Mouse (Mus musculus): Measurements from ENCODE around the gene Zfp663. TPM values are rescaled to one million over a fixed set of nuclear protein-coding genes. Genes with fewer than 3 reads are reported as not detected.

The Zfp663 gene
- polyA plus RNA-seq (2012; fragmentation: generic; extraction: Trizol), result not detected

DNA sequence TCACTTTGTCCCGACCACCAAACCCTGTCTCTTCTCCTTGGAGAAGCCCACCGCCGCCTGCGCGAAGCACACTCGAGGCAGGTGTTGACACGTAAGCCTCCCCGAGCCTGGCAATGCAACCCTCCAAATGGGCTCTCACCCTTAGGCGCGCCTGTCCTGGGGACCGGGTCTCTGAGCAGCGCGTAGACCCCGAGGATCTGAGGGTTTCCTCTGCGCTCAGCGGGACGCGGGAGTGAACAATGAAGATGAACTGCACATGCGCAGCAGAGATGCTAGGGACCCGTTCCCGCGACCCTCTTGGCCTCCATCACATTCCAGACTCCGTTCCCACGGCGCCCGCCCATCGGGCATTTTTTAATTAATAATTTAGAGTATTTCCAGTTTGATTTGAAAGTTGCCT, at the start of gene Zfp663:
TSS of gene Zfp663 (minus strand) at position 234 of the 400 bp plus-strand sequence.

DNA sequence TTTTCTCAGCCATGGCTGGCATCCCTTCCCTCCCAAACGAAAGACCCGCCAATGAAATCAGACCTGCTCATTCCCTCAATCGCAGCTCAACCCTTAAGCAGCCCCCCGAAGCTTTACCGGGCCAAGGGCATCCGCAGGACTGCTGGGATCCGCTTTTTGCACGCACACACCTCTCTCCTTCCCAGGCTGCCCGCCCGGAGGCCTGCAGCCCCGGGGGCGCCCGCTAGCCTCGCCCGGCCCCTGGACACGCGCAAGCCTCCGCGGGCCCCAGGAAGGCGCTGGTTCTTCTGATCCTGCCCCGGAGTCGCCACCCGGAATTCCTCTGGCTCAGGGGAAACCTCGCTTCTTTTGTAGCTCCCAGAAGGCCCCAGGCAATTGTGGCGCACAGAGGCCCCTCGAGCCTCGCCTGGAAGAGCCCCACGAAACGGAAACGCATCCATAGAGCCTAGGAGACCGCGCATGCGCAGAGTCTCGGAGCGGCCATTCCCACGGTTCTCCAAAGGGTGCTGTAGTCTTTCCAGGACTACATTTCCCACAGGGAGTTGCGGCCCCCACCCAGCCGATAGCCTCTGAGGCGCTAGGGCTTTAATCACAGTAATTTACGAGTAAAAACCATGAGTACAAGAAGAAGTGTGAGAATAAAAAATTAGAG, 19.4 kb upstream of the Zfp663 start, which contains the start of gene Zfp334:
TSS of gene Zfp334 (minus strand) at position 416 of the 652 bp plus-strand sequence.

DNA sequence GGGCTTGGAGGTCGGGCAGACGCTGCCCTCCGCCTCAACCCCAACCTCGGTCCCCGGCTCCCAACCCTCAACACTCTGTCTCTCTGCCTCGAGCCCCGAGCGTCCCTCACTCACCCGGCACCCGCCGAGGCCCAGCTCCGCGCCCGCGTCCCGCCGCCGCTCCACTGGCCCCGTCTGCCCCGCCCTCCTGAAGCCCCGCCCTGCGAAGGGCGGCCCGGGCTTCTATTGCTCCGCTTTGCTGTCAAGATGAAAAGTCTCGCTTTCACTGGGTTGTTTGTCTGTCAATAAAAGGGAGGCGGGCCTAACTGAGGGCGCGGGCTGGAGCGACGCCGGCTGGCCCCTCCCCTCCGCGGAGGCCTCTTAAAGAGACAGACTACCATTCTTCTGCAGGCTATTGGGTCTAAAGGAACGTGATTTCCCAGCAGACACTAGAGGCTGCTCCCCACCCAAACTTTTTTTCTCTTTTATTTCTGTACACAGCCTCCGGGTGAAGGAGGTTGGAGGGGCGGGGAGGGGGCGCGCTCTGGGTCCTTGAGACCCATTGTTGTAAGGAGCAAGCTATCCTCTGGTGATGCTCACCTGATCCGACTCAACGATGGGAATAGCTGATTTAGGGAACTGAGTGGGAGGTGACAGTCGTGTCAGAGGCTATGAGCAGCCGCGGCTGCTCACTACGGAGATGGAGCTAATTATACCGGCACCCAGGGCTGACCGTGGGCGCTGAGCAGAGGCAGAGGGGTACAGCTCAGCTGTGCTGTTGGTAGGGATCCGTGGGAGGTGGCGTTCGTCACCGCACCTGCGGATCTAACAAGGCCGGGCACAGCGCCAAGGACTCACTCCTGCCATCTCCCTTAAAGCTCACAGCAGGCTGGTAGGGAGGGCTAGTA, 42.0 kb downstream of the Zfp663 start, which contains the start of gene Elmo2:
TSS of gene Elmo2 (minus strand) at position 176 of the 887 bp plus-strand sequence.

Other genes with a start within 250 kb of the Zfp663 start
- gene Cdh22, start 133.9 kb downstream of the Zfp663 start, polyA plus RNA-seq (2012; fragmentation: generic; extraction: Trizol), result not detected
- 10 to 100 TPM; 30.7 to 44.5 TPM for gene Slc35c2, start 80.9 kb downstream of the Zfp663 start, polyA plus RNA-seq (2012; fragmentation: generic; extraction: Trizol)
- 10 to 100 TPM in 1 of 2 experiments, 1 to 10 TPM in 1; 9.2 to 25.4 TPM for gene Elmo2, start 42.2 kb downstream of the Zfp663 start, polyA plus RNA-seq (2012; fragmentation: generic; extraction: Trizol)
- 1 to 10 TPM in 1 of 2 experiments, under 1 TPM in 1; 0.15 to 2.1 TPM for gene Zfp334, start 19.5 kb upstream of the Zfp663 start, polyA plus RNA-seq (2012; fragmentation: generic; extraction: Trizol)
- gene Ocstamp, start 31.7 kb upstream of the Zfp663 start, polyA plus RNA-seq (2012; fragmentation: generic; extraction: Trizol), result not detected
- under 1 TPM in 1 of 2 experiments, not detected in 1; 0.02 TPM for gene Slc13a3, start 104.5 kb upstream of the Zfp663 start, polyA plus RNA-seq (2012; fragmentation: generic; extraction: Trizol)
- gene Trp53rka, start 124.6 kb upstream of the Zfp663 start, polyA plus RNA-seq (2012; fragmentation: generic; extraction: Trizol), result 10 to 100 TPM; 10.6 to 18.6 TPM
- 1 to 10 TPM in 1 of 2 experiments, under 1 TPM in 1; 0.09 to 1.8 TPM for gene Slc2a10, start 135.1 kb upstream of the Zfp663 start, polyA plus RNA-seq (2012; fragmentation: generic; extraction: Trizol)
- gene Eya2, start 226.3 kb upstream of the Zfp663 start, polyA plus RNA-seq (2012; fragmentation: generic; extraction: Trizol), result under 1 TPM in 1 of 2 experiments, not detected in 1; 0.02 TPM